Mouse (Mus musculus): ENCODE measurements around the gene Npff. TPM values are rescaled to one million over a fixed set of nuclear protein-coding genes. Genes with fewer than 3 reads are reported as not detected.

Npff gene
- polyA plus RNA-seq, 1 experiment from 2014 or later, result 1.6 TPM

GRCm38 (mm10) chr15:102505770-102506463 is 18.8 kb downstream of the Npff start:
- H3K4me2 ChIP-seq (ENCODE audit: low read depth, severe bottlenecking), result no peak overlapping the region
- H3K27me3 ChIP-seq (ENCODE audit: control insufficient read depth, insufficient read depth, low read length), result no peaks in the 10 kb centered on the region
- 91% methylated on average over 9 of the region's 9 CpGs for WGBS
- H3K36me3 ChIP-seq (ENCODE audit: control insufficient read depth, insufficient read depth, low read length), result peaks cover 20% of the 10 kb centered on the region
- no peak overlapping the region for H3K9ac ChIP-seq (ENCODE audit: low read length)
- no peaks in the 10 kb centered on the region for H3K9me3 ChIP-seq (ENCODE audit: control insufficient read depth, low read length)
- H3K27ac ChIP-seq (replicated peaks; ENCODE audit: low read depth, low read length), result no peak overlapping the region
- DNase-seq (ENCODE audit: low spot score) (no peak), ATAC-seq (ENCODE audit: insufficient number of reproducible peaks, low FRiP score, low TSS enrichment, low read depth) (no peak)
- H3K4me3 ChIP-seq (ENCODE audit: low read depth, low read length), result no peak overlapping the region
- H3K4me1 ChIP-seq (ENCODE audit: control insufficient read depth, insufficient read depth, low read length), result peaks cover 11% of the 10 kb centered on the region

- DNase-seq (ENCODE audit: low spot score) (no peak), ATAC-seq (ENCODE audit: insufficient number of reproducible peaks, low FRiP score, low TSS enrichment, low read depth) (no peak)
- no peak overlapping the region for H3K4me3 ChIP-seq (ENCODE audit: low read depth, low read length)
- H3K36me3 ChIP-seq (ENCODE audit: control insufficient read depth, insufficient read depth, low read length), result peaks cover 27% of the 10 kb centered on the region
- H3K9ac ChIP-seq (ENCODE audit: low read length), result no peak overlapping the region
- no peak overlapping the region for H3K4me2 ChIP-seq (ENCODE audit: low read depth, severe bottlenecking)
- no peaks in the 10 kb centered on the region for H3K9me3 ChIP-seq (ENCODE audit: control insufficient read depth, low read length)
- no peak overlapping the region for H3K27ac ChIP-seq (replicated peaks; ENCODE audit: low read depth, low read length)
- 67% methylated on average over 12 of the region's 12 CpGs for WGBS
- H3K27me3 ChIP-seq (ENCODE audit: control insufficient read depth, insufficient read depth, low read length), result no peaks in the 10 kb centered on the region
- peaks cover 6% of the 10 kb centered on the region for H3K4me1 ChIP-seq (ENCODE audit: control insufficient read depth, insufficient read depth, low read length)
These were observed 19.5 kb downstream of the Npff start for GRCm38 (mm10) chr15:102505073-102505769.

GRCm38 (mm10) chr15:102503924-102504782 is 20.6 kb downstream of the Npff start:
- Histone ChIP-seq H3K9me3 (ENCODE audit: control insufficient read depth, low read length) (no peaks in the 10 kb centered on the region), H3K27me3 (ENCODE audit: control insufficient read depth, insufficient read depth, low read length) (no peaks in the 10 kb centered on the region), H3K36me3 (ENCODE audit: control insufficient read depth, insufficient read depth, low read length) (peaks cover 36% of the 10 kb centered on the region), H3K9ac (ENCODE audit: low read length) (no peak overlapping the region), H3K4me2 (ENCODE audit: low read depth, severe bottlenecking) (no peak overlapping the region; the same call in 1 of the 2 replicates), H3K27ac (replicated peaks; ENCODE audit: low read depth, low read length) (no peak overlapping the region), H3K4me3 (ENCODE audit: low read depth, low read length) (no peak overlapping the region), H3K4me1 (ENCODE audit: control insufficient read depth, insufficient read depth, low read length) (no peaks in the 10 kb centered on the region)
- no peak for ATAC-seq (ENCODE audit: insufficient number of reproducible peaks, low FRiP score, low TSS enrichment, low read depth)
- 89% methylated on average over 9 of the region's 9 CpGs for WGBS
- no peak for DNase-seq (ENCODE audit: low spot score)

- H3K9ac ChIP-seq (ENCODE audit: low read length), result no peak within 1 kb of the TSS
- no peaks in the 10 kb centered on the region for H3K4me1 ChIP-seq (ENCODE audit: control insufficient read depth, insufficient read depth, low read length)
- no peak within 1 kb of the TSS; the same call in 1 of the 2 replicates for H3K4me2 ChIP-seq (ENCODE audit: low read depth, severe bottlenecking)
- ATAC-seq (ENCODE audit: insufficient number of reproducible peaks, low FRiP score, low TSS enrichment, low read depth) (no peak), DNase-seq (ENCODE audit: low spot score) (no peak)
- H3K4me3 ChIP-seq (ENCODE audit: low read depth, low read length), result no peak within 1 kb of the TSS
- no peaks in the 10 kb centered on the region for H3K9me3 ChIP-seq (ENCODE audit: control insufficient read depth, low read length)
- 90% methylated on average over 1 of the region's 1 CpGs for WGBS
- no peaks in the 10 kb centered on the region for H3K27me3 ChIP-seq (ENCODE audit: control insufficient read depth, insufficient read depth, low read length)
- peaks cover 38% of the 10 kb centered on the region for H3K36me3 ChIP-seq (ENCODE audit: control insufficient read depth, insufficient read depth, low read length)
- H3K27ac ChIP-seq (replicated peaks; ENCODE audit: low read depth, low read length), result no peak within 1 kb of the TSS
These were observed 21.3 kb downstream of the Npff start, which contains the start of gene Gm10337 for GRCm38 (mm10) chr15:102503447-102503846. TSS of gene Gm10337 (plus strand) at chr15:102503722.

GRCm38 (mm10) chr15:102502254-102502840 is 22.4 kb downstream of the Npff start:
- Histone ChIP-seq H3K36me3 (ENCODE audit: control insufficient read depth, insufficient read depth, low read length) (peaks cover 41% of the 10 kb centered on the region), H3K4me2 (ENCODE audit: low read depth, severe bottlenecking) (no peak overlapping the region), H3K27me3 (ENCODE audit: control insufficient read depth, insufficient read depth, low read length) (no peaks in the 10 kb centered on the region), H3K9ac (ENCODE audit: low read length) (no peak overlapping the region), H3K4me1 (ENCODE audit: control insufficient read depth, insufficient read depth, low read length) (no peaks in the 10 kb centered on the region), H3K4me3 (ENCODE audit: low read depth, low read length) (no peak overlapping the region), H3K9me3 (ENCODE audit: control insufficient read depth, low read length) (no peaks in the 10 kb centered on the region), H3K27ac (replicated peaks; ENCODE audit: low read depth, low read length) (no peak overlapping the region)
- 84% methylated on average over 9 of the region's 9 CpGs for WGBS
- ATAC-seq (ENCODE audit: insufficient number of reproducible peaks, low FRiP score, low TSS enrichment, low read depth) (no peak), DNase-seq (ENCODE audit: low spot score) (no peak)

GRCm38 (mm10) chr15:102501084-102501814 is 23.5 kb downstream of the Npff start:
- Histone ChIP-seq H3K4me3 (ENCODE audit: low read depth, low read length) (no peak overlapping the region), H3K9me3 (ENCODE audit: control insufficient read depth, low read length) (no peaks in the 10 kb centered on the region), H3K27ac (replicated peaks; ENCODE audit: low read depth, low read length) (no peak overlapping the region), H3K27me3 (ENCODE audit: control insufficient read depth, insufficient read depth, low read length) (no peaks in the 10 kb centered on the region), H3K36me3 (ENCODE audit: control insufficient read depth, insufficient read depth, low read length) (peaks cover 47% of the 10 kb centered on the region), H3K4me2 (ENCODE audit: low read depth, severe bottlenecking) (no peak overlapping the region), H3K4me1 (ENCODE audit: control insufficient read depth, insufficient read depth, low read length) (no peaks in the 10 kb centered on the region), H3K9ac (ENCODE audit: low read length) (no peak overlapping the region)
- 0 out of 2 replicates have a peak, but pooled peaks have one; percentile 17 for ATAC-seq (ENCODE audit: insufficient number of reproducible peaks, low FRiP score, low TSS enrichment, low read depth)
- no peak for DNase-seq (ENCODE audit: low spot score)
- 87% methylated on average over 19 of the region's 19 CpGs for WGBS

- no peaks in the 10 kb centered on the region for H3K9me3 ChIP-seq (ENCODE audit: control insufficient read depth, low read length)
- DNase-seq (ENCODE audit: low spot score) (no peak), ATAC-seq (ENCODE audit: insufficient number of reproducible peaks, low FRiP score, low TSS enrichment, low read depth) (no peak)
- no peak overlapping the region for H3K27ac ChIP-seq (replicated peaks; ENCODE audit: low read depth, low read length)
- no peak overlapping the region for H3K4me2 ChIP-seq (ENCODE audit: low read depth, severe bottlenecking)
- no peak overlapping the region for H3K4me3 ChIP-seq (ENCODE audit: low read depth, low read length)
- 90% methylated on average over 5 of the region's 5 CpGs for WGBS
- H3K9ac ChIP-seq (ENCODE audit: low read length), result no peak overlapping the region
- no peaks in the 10 kb centered on the region for H3K27me3 ChIP-seq (ENCODE audit: control insufficient read depth, insufficient read depth, low read length)
- no peaks in the 10 kb centered on the region for H3K4me1 ChIP-seq (ENCODE audit: control insufficient read depth, insufficient read depth, low read length)
- peaks cover 50% of the 10 kb centered on the region for H3K36me3 ChIP-seq (ENCODE audit: control insufficient read depth, insufficient read depth, low read length)
These were observed 24.3 kb downstream of the Npff start for GRCm38 (mm10) chr15:102500479-102500878.
